Mouse (Mus musculus) ES-Bruce4 (cell line): ENCODE data around the gene Methig1.

Source experiments
- CTCF ChIP-seq: IDR thresholded peaks from one replicate; pipeline ENCODE4 v1.8.1; 2011; ENCODE audit warnings: low read depth, low read length
- POLR2A ChIP-seq: IDR thresholded peaks from one replicate; pipeline ENCODE4 v1.8.1; 2011; ENCODE audit warnings: low read length; ENCODE audit not compliant: insufficient read depth

- TF ChIP-seq POLR2A (no peak), CTCF (no peak)
Observed at GRCm38 (mm10) chr15:100423916-100424315, 71.0 kb downstream of the Methig1 start.
